Mouse (Mus musculus) embryonic facial prominence, embryonic 12.5 days (tissue): ENCODE results near the gene Cntnap1. TPM values are rescaled to one million over a fixed set of nuclear protein-coding genes. Genes with fewer than 3 reads are reported as not detected.

ENCODE experiments used
- ATAC-seq: fragments of 200-750 bp; cut with Nextera tagmentation; 2 replicates; pipeline ENCODE4 v1.8.0; 2017; ENCODE audit not compliant: insufficient number of reproducible peaks, insufficient read depth, low FRiP score, low TSS enrichment
- H3K27ac ChIP-seq: fragments of 300-500 bp; sonication (generic); 2 replicates; pipeline ENCODE4 v1.5.1; 2016; ENCODE audit warnings: mild to moderate bottlenecking
- H3K27me3 ChIP-seq: fragments of 300-500 bp; sonication (generic); 2 replicates; pipeline ENCODE4 v1.6.1; 2016; ENCODE audit warnings: mild to moderate bottlenecking, moderate library complexity
- H3K36me3 ChIP-seq: fragments of 300-500 bp; sonication (generic); 2 replicates; pipeline ENCODE4 v1.6.1; 2016; ENCODE audit warnings: mild to moderate bottlenecking
- H3K4me1 ChIP-seq: fragments of 300-500 bp; sonication (generic); 2 replicates; pipeline ENCODE4 v1.6.1; 2016
- H3K4me2 ChIP-seq: fragments of 300-500 bp; sonication (generic); replicated peaks from 2 replicates; pipeline ENCODE4 v1.6.1; 2016; ENCODE audit warnings: mild to moderate bottlenecking, moderate library complexity
- H3K4me3 ChIP-seq: fragments of 300-500 bp; sonication (generic); 2 replicates; pipeline ENCODE4 v1.5.1; 2016; ENCODE audit warnings: mild to moderate bottlenecking
- H3K9ac ChIP-seq: fragments of 300-500 bp; sonication (generic); 2 replicates; pipeline ENCODE4 v1.6.1; 2016; ENCODE audit warnings: mild to moderate bottlenecking, moderate library complexity
- H3K9me3 ChIP-seq: fragments of 300-500 bp; sonication (generic); 2 replicates; pipeline ENCODE4 v1.6.1; 2016; ENCODE audit warnings: mild to moderate bottlenecking, moderate library complexity
- WGBS: fragments of 180-500 bp; shearing (Covaris S2); methylation state at CpG from one replicate; pipeline ENCODE4 v1.1.7; 2016; 5-methylcytosine and 5-hydroxymethylcytosine counted together
- polyA plus RNA-seq: library from polyadenylated mRNA; unstranded; fragments of >200 nt; fragmentation: Nextera tagmentation; extraction: Ambion mirVana; gene quantifications from 2 replicates; pipeline ENCODE4 v1.2.1, GENCODE M21; 2016

The Cntnap1 gene
- polyA plus RNA-seq, 1 experiment from 2014 or later, result 0.60 TPM

DNA sequence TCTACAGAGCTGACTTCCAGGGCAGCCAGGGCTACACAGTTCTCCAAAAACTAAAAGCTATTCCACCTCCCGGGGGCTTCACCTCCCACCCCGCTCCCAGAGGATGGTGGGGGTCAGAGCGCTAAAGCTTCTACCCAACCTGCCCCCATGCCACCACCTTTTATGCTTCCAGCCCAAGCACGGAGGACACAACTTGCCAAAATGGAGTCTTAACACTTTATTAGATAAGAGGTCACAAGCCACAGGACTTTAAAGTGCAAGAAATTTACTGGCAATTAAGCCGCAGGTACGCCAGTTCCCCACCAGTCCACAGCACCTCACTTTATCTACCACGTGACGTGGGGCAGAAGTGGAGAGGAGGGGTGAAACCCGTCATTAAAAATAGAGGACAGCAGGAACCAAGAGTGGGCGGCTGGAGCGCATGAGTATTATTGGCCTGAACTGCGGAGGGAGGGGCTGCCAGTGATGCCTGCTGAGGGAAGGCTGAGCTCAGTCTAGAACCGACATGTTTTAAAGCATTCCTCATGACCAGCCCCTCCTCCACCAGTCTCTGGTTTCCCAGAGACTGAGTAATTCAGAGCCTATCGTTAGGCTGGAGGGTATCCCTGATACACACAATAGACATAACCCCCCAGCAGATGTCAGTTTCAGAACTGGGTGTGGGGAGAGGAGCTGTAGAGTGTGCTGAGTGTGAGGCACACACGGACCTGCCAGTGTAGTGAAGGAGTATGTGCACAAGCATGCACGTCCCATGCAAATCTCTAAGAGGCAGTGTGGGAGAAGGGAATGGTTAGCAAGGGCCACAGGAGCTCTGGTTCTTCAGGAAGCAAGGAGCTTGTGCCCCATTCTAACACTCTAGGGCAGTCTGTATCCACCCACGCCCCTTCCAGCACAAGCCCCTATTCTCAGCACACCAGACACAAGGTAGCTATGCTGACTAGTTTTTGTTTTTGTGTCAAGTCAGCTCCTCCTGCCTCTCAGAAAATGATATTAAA lies 20.9 kb downstream of the Cntnap1 start:
- H3K4me1 ChIP-seq, result peaks cover 22% of the 10 kb centered on the region
- H3K4me3 ChIP-seq, result no peak overlapping the region
- no peaks in the 10 kb centered on the region for H3K27me3 ChIP-seq
- no peak overlapping the region for H3K9ac ChIP-seq
- 0 out of 2 replicates have a peak overlapping the region, but pooled peaks have one; percentile 68 for H3K27ac ChIP-seq
- no peak for ATAC-seq
- H3K4me2 ChIP-seq, result no peak overlapping the region
- WGBS, result 51% methylated on average over 17 of the region's 17 CpGs
- no peaks in the 10 kb centered on the region for H3K9me3 ChIP-seq
- H3K36me3 ChIP-seq, result peaks cover 30% of the 10 kb centered on the region; the same call in 1 of the 2 replicates

- Histone ChIP-seq H3K4me1 (peaks cover 22% of the 10 kb centered on the region), H3K9me3 (no peaks in the 10 kb centered on the region), H3K36me3 (peaks cover 37% of the 10 kb centered on the region), H3K27ac (0 out of 2 replicates have a peak overlapping the region, but pooled peaks have one; percentile 17), H3K9ac (no peak overlapping the region), H3K4me3 (no peak overlapping the region), H3K4me2 (no peak overlapping the region), H3K27me3 (no peaks in the 10 kb centered on the region)
- no peak for ATAC-seq
- whole genome bisulfite sequencing, result 82% methylated on average over 4 of the region's 4 CpGs
Measured at GRCm38 (mm10) chr11:101191919-101192470, 21.7 kb downstream of the Cntnap1 start.

DNA sequence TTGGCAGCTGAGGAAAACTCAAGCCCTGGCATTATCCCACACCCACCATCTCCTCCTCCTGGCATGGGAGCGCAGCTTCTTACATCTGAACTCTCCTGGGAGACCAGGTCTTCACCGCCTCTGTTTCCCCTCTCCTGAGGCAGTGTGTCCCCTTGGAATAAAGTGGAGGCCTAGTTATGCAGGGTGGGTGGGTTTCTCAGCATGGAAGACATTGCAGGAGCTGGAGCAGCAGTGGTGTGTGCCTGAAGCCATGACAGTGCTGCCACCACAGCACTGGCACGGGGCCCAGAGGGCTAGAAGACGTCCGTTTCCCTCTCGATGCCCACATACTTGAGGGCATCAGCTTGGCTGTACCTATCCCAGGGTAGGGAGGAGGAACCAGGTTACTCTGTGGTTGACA lies 22.3 kb downstream of the Cntnap1 start:
- H3K36me3 ChIP-seq, result peaks cover 44% of the 10 kb centered on the region
- no peak overlapping the region for H3K4me2 ChIP-seq
- H3K4me3 ChIP-seq, result no peak overlapping the region
- no peaks in the 10 kb centered on the region for H3K9me3 ChIP-seq
- no peak overlapping the region for H3K9ac ChIP-seq
- WGBS, result 89% methylated on average over 6 of the region's 6 CpGs
- no peaks in the 10 kb centered on the region for H3K27me3 ChIP-seq
- H3K27ac ChIP-seq, result no peak overlapping the region
- peaks cover 22% of the 10 kb centered on the region for H3K4me1 ChIP-seq
- no peak for ATAC-seq

- no peak overlapping the region for H3K4me2 ChIP-seq
- no peaks in the 10 kb centered on the region for H3K9me3 ChIP-seq
- no peaks in the 10 kb centered on the region for H3K27me3 ChIP-seq
- H3K36me3 ChIP-seq, result peaks cover 48% of the 10 kb centered on the region
- no peak overlapping the region for H3K9ac ChIP-seq
- no peak for ATAC-seq
- no peak overlapping the region for H3K27ac ChIP-seq
- H3K4me3 ChIP-seq, result no peak overlapping the region
- peaks cover 22% of the 10 kb centered on the region for H3K4me1 ChIP-seq
- WGBS, result 89% methylated on average over 7 of the region's 7 CpGs
Measured at GRCm38 (mm10) chr11:101193076-101193475, 22.8 kb downstream of the Cntnap1 start.

DNA sequence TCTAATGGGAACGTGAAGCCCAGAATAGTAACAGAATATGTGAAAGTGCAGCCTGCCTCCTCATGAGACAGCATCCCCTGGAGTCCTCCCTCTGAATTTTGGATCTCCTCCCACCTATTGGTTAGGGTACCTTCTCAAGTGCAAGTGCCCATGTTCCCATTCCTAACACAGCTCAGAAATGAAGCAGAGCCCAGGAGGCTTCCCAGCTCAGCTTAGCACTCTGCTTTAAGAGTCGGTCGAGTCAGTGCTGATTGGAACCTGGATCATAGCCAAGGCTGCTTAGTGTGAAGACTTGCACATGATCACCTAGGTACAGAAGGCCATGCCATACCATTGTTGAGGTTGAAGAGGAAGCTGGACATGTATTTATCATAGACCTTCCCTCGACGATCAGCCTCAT lies 23.8 kb downstream of the Cntnap1 start:
- WGBS, result 83% methylated on average over 5 of the region's 5 CpGs
- no peak overlapping the region for H3K9ac ChIP-seq
- no peak overlapping the region for H3K4me2 ChIP-seq
- no peak overlapping the region for H3K4me3 ChIP-seq
- no peak overlapping the region for H3K27ac ChIP-seq
- H3K27me3 ChIP-seq, result no peaks in the 10 kb centered on the region
- peaks cover 59% of the 10 kb centered on the region for H3K36me3 ChIP-seq
- no peak for ATAC-seq
- no peaks in the 10 kb centered on the region for H3K9me3 ChIP-seq
- H3K4me1 ChIP-seq, result peaks cover 22% of the 10 kb centered on the region

- Histone ChIP-seq H3K9me3 (no peaks in the 10 kb centered on the region), H3K9ac (no peak overlapping the region), H3K4me3 (no peak overlapping the region), H3K36me3 (peaks cover 64% of the 10 kb centered on the region), H3K4me1 (peaks cover 17% of the 10 kb centered on the region), H3K4me2 (no peak overlapping the region), H3K27me3 (no peaks in the 10 kb centered on the region), H3K27ac (no peak overlapping the region)
- no peak for ATAC-seq
- whole genome bisulfite sequencing, result 88% methylated on average over 6 of the region's 6 CpGs
Measured at GRCm38 (mm10) chr11:101194643-101195042, 24.3 kb downstream of the Cntnap1 start.

- WGBS, result 63% methylated on average over 1 of the region's 1 CpGs
Measured at GRCm38 (mm10) chr11:101195101-101195500, 24.8 kb downstream of the Cntnap1 start.

GRCm38 (mm10) chr11:101195571-101195970 lies 25.2 kb downstream of the Cntnap1 start:
- no peak overlapping the region for H3K9ac ChIP-seq
- ATAC-seq, result no peak
- H3K36me3 ChIP-seq, result peaks cover 73% of the 10 kb centered on the region
- H3K4me3 ChIP-seq, result no peak overlapping the region
- no peak overlapping the region for H3K4me2 ChIP-seq
- no peaks in the 10 kb centered on the region for H3K27me3 ChIP-seq
- WGBS, result 86% methylated on average over 8 of the region's 8 CpGs
- H3K4me1 ChIP-seq, result 0 out of 2 replicates have a peak, but pooled peaks cover 8% of the 10 kb centered on the region
- H3K27ac ChIP-seq, result no peak overlapping the region
- H3K9me3 ChIP-seq, result no peaks in the 10 kb centered on the region

More at GRCm38 (mm10) chr11:101195101-101195500, 24.8 kb downstream of the Cntnap1 start:
- Histone ChIP-seq H3K9me3 (no peaks in the 10 kb centered on the region), H3K4me1 (peaks cover 12% of the 10 kb centered on the region), H3K27me3 (no peaks in the 10 kb centered on the region), H3K4me3 (no peak overlapping the region), H3K4me2 (no peak overlapping the region), H3K27ac (no peak overlapping the region), H3K36me3 (peaks cover 68% of the 10 kb centered on the region), H3K9ac (no peak overlapping the region)
- no peak for ATAC-seq

- Histone ChIP-seq H3K27ac (no peak overlapping the region), H3K9ac (no peak overlapping the region), H3K4me2 (no peak overlapping the region), H3K36me3 (peaks cover 74% of the 10 kb centered on the region), H3K9me3 (no peaks in the 10 kb centered on the region), H3K4me1 (0 out of 2 replicates have a peak, but pooled peaks cover 3% of the 10 kb centered on the region), H3K27me3 (no peaks in the 10 kb centered on the region), H3K4me3 (no peak overlapping the region)
- 91% methylated on average over 8 of the region's 8 CpGs for WGBS
- ATAC-seq, result no peak
Measured at GRCm38 (mm10) chr11:101196175-101196574, 25.9 kb downstream of the Cntnap1 start.

DNA sequence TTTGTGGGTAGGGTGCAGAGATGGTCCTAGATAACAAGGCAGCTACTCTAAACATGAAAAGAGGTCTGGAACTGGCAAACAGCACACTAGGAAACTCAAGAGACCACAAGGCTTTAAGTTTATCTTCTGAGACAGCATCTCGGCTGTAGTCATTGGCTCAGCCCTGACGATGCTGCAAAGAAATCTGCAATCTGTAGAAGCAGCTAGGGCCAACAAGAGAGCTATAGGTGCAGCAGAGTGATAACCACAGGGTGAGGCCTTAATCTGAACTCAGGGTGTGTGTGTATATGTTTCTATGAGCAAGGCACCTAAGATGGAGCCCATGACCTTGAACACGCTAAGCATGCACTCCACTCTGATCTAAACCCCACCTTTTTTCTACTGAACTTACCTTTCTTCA lies 29.2 kb downstream of the Cntnap1 start:
- no peak overlapping the region for H3K4me2 ChIP-seq
- ATAC-seq, result no peak
- no peaks in the 10 kb centered on the region for H3K27me3 ChIP-seq
- 96% methylated on average over 3 of the region's 3 CpGs for WGBS
- no peak overlapping the region for H3K4me3 ChIP-seq
- H3K4me1 ChIP-seq, result no peaks in the 10 kb centered on the region
- peaks cover 78% of the 10 kb centered on the region for H3K36me3 ChIP-seq
- no peak overlapping the region for H3K27ac ChIP-seq
- H3K9ac ChIP-seq, result no peak overlapping the region
- H3K9me3 ChIP-seq, result no peaks in the 10 kb centered on the region

- H3K4me1 ChIP-seq, result no peaks in the 10 kb centered on the region
- ATAC-seq, result no peak
- 30% methylated on average over 7 of the region's 7 CpGs for WGBS
- no peak overlapping the region for H3K4me3 ChIP-seq
- H3K27me3 ChIP-seq, result no peaks in the 10 kb centered on the region
- no peak overlapping the region for H3K4me2 ChIP-seq
- no peak overlapping the region for H3K27ac ChIP-seq
- no peak overlapping the region for H3K9ac ChIP-seq
- peaks cover 73% of the 10 kb centered on the region for H3K36me3 ChIP-seq
- H3K9me3 ChIP-seq, result no peaks in the 10 kb centered on the region
Measured at GRCm38 (mm10) chr11:101200986-101201385, 30.7 kb downstream of the Cntnap1 start.

- Histone ChIP-seq H3K36me3 (peaks cover 47% of the 10 kb centered on the region), H3K4me1 (no peaks in the 10 kb centered on the region), H3K9me3 (no peaks in the 10 kb centered on the region), H3K27me3 (no peaks in the 10 kb centered on the region), H3K27ac (no peak overlapping the region), H3K4me3 (no peak overlapping the region), H3K4me2 (no peak overlapping the region), H3K9ac (no peak overlapping the region)
- 46% methylated on average over 3 of the region's 3 CpGs for WGBS
- ATAC-seq, result peak; percentile 79; the same call in 1 of the 2 replicates
Measured at GRCm38 (mm10) chr11:101211970-101212369, 41.6 kb downstream of the Cntnap1 start.
